Mouse (Mus musculus) heart, adult 8-10 months (tissue): ENCODE measurements around the gene Ube2m. TPM values are rescaled to one million over a fixed set of nuclear protein-coding genes. Genes with fewer than 3 reads are reported as not detected.

Experiments
- DNase-seq: peaks from one replicate; pipeline ENCODE4 v3.0.0; 2022; ENCODE audit warnings: low spot score
- total RNA-seq, 4 experiments: library from RNA; stranded (reverse); gene quantifications; 2 replicates each; pipeline ENCODE4 v1.2.4; 2022

The Ube2m gene
- total RNA-seq, 4 experiments from 2014 or later: 204 to 216 (median 210) TPM

GRCm38 (mm10) chr7:13003380-13003779, 34.7 kb downstream of the Ube2m start:
- DNase-seq: no peak

- no peak for DNase-seq
These were observed 36.5 kb downstream of the Ube2m start for GRCm38 (mm10) chr7:13001584-13001983.

GRCm38 (mm10) chr7:12998851-12999250, 39.2 kb downstream of the Ube2m start, which contains the start of gene Trim28:
Gene Trim28 (plus strand): TSS chr7:12999114.
- DNase-seq: no peak

GRCm38 (mm10) chr7:12998053-12998452, 40.0 kb downstream of the Ube2m start, which contains the start of gene Slc27a5:
Gene Slc27a5 (minus strand): TSS chr7:12998192.
- DNase-seq: no peak

GRCm38 (mm10) chr7:12997230-12997629, 40.8 kb downstream of the Ube2m start:
- DNase-seq: no peak

GRCm38 (mm10) chr7:12995862-12996261, 42.2 kb downstream of the Ube2m start:
- DNase-seq: no peak

- no peak for DNase-seq
These were observed 44.9 kb downstream of the Ube2m start for GRCm38 (mm10) chr7:12993148-12993547.

GRCm38 (mm10) chr7:12992222-12992621, 45.9 kb downstream of the Ube2m start:
- DNase-seq: no peak

GRCm38 (mm10) chr7:12987409-12988189, 50.5 kb downstream of the Ube2m start:
- DNase-seq: no peak

GRCm38 (mm10) chr7:12986906-12987305, 51.2 kb downstream of the Ube2m start:
- no peak for DNase-seq

- DNase-seq: no peak
These were observed 52.4 kb downstream of the Ube2m start for GRCm38 (mm10) chr7:12985724-12986123.

Other genes starting within 250 kb of the Ube2m start
- 1 to 10 TPM in 2 of 4 experiments, under 1 TPM in 2; 0.41 to 2.0 (median 1.2) TPM for gene Zscan18, start 234.6 kb downstream of the Ube2m start, total RNA-seq
- gene Zfp329, start 219.4 kb downstream of the Ube2m start, total RNA-seq: 1 to 10 TPM; 4.7 to 7.6 (median 5.6) TPM
- gene Zfp110, start 203.5 kb downstream of the Ube2m start, total RNA-seq: 10 to 100 TPM; 18.0 to 22.0 (median 19.6) TPM
- 1 to 10 TPM; 3.0 to 3.9 (median 3.5) TPM for gene Zfp128, start 157.1 kb downstream of the Ube2m start, total RNA-seq
- 1 to 10 TPM; 3.8 to 5.5 (median 5.0) TPM for gene Zscan22, start 140.5 kb downstream of the Ube2m start, total RNA-seq
- 100 to 1,000 TPM; 502 to 620 (median 561) TPM for gene Rps5, start 116.0 kb downstream of the Ube2m start, total RNA-seq
- gene Rnf225, start 110.9 kb downstream of the Ube2m start, total RNA-seq: under 1 TPM; 0.22 to 0.31 (median 0.25) TPM
- gene Zfp324, start 72.4 kb downstream of the Ube2m start, total RNA-seq: 1 to 10 TPM; 2.7 to 3.2 (median 2.8) TPM
- gene Zfp446, start 60.4 kb downstream of the Ube2m start, total RNA-seq: 1 to 10 TPM; 2.2 to 4.1 (median 3.6) TPM
- gene Slc27a5, start 40.1 kb downstream of the Ube2m start, total RNA-seq: not detected
- 10 to 100 TPM; 77.8 to 92.6 (median 83.6) TPM for gene Trim28, start 39.2 kb downstream of the Ube2m start, total RNA-seq
- 10 to 100 TPM in 1 of 4 experiments, 1 to 10 TPM in 3; 6.9 to 11.3 (median 7.2) TPM for gene Zbtb45, start 28.2 kb downstream of the Ube2m start, total RNA-seq
- gene Chmp2a, start 3.5 kb downstream of the Ube2m start, total RNA-seq: 100 to 1,000 TPM; 142 to 153 (median 147) TPM
- gene Mzf1, start 16.5 kb upstream of the Ube2m start, total RNA-seq: under 1 TPM; 0.19 to 0.60 (median 0.29) TPM
- gene Vmn1r85, start 56.9 kb upstream of the Ube2m start, total RNA-seq: not detected
- not detected for gene Vmn1r86, start 81.6 kb upstream of the Ube2m start, total RNA-seq
- not detected for gene Vmn1r87, start 101.9 kb upstream of the Ube2m start, total RNA-seq
- under 1 TPM in 3 of 4 experiments, not detected in 1; 0.03 to 0.12 (median 0.09) TPM for gene Vmn1r88, start 121.3 kb upstream of the Ube2m start, total RNA-seq
- gene Vmn1r89, start 174.7 kb upstream of the Ube2m start, total RNA-seq: not detected
- 1 to 10 TPM; 3.0 to 4.1 (median 3.5) TPM for gene Lig1, start 239.0 kb upstream of the Ube2m start, total RNA-seq
- gene Zswim9, start 240.4 kb upstream of the Ube2m start, total RNA-seq: 10 to 100 TPM; 10.7 to 11.6 (median 11.2) TPM